Mouse (Mus musculus): Measurements from ENCODE around the gene Hoxa13. TPM values are rescaled to one million over a fixed set of nuclear protein-coding genes. Genes with fewer than 3 reads are reported as not detected.
A peak's percentile ranks its signal among the peaks of the same experiment; 100 is the strongest.

Hoxa13 gene
- polyA plus RNA-seq, 1 experiment from 2014 or later = not detected

- H3K9ac ChIP-seq (ENCODE audit: low read length) = no peak overlapping the region
- H3K4me1 ChIP-seq (ENCODE audit: control insufficient read depth, insufficient read depth, low read length) = peaks cover 9% of the 10 kb centered on the region; the same call in 1 of the 2 replicates
- ATAC-seq (ENCODE audit: insufficient read depth, low FRiP score) = no peak
- peaks cover 61% of the 10 kb centered on the region for H3K27me3 ChIP-seq (ENCODE audit: control insufficient read depth, insufficient read depth, low read length)
- no peaks in the 10 kb centered on the region for H3K36me3 ChIP-seq (ENCODE audit: control insufficient read depth, insufficient read depth, low read length)
- no peaks in the 10 kb centered on the region for H3K9me3 ChIP-seq (replicated peaks; ENCODE audit: control insufficient read depth, low read length)
- H3K4me2 ChIP-seq (ENCODE audit: low read depth, low read length) = peak overlapping the region; percentile 50
- H3K4me3 ChIP-seq (replicated peaks; ENCODE audit: low read length) = peak overlapping the region; percentile 35
- WGBS = 3% methylated on average over 45 of the region's 45 CpGs
- no peak overlapping the region for H3K27ac ChIP-seq (ENCODE audit: low read length)
Measured at GRCm38 (mm10) chr6:52291021-52291860, 30.6 kb upstream of the Hoxa13 start.

GRCm38 (mm10) chr6:52290186-52290585, 29.5 kb upstream of the Hoxa13 start:
- 17% methylated on average over 12 of the region's 12 CpGs for WGBS
- no peak overlapping the region for H3K27ac ChIP-seq (ENCODE audit: low read length)
- no peak overlapping the region for H3K4me3 ChIP-seq (replicated peaks; ENCODE audit: low read length)
- no peaks in the 10 kb centered on the region for H3K9me3 ChIP-seq (replicated peaks; ENCODE audit: control insufficient read depth, low read length)
- no peak overlapping the region for H3K4me2 ChIP-seq (ENCODE audit: low read depth, low read length)
- peaks cover 59% of the 10 kb centered on the region for H3K27me3 ChIP-seq (ENCODE audit: control insufficient read depth, insufficient read depth, low read length)
- H3K4me1 ChIP-seq (ENCODE audit: control insufficient read depth, insufficient read depth, low read length) = peaks cover 9% of the 10 kb centered on the region; the same call in 1 of the 2 replicates
- H3K36me3 ChIP-seq (ENCODE audit: control insufficient read depth, insufficient read depth, low read length) = no peaks in the 10 kb centered on the region
- no peak for ATAC-seq (ENCODE audit: insufficient read depth, low FRiP score)
- no peak overlapping the region for H3K9ac ChIP-seq (ENCODE audit: low read length)

- WGBS = 88% methylated on average over 5 of the region's 5 CpGs
- H3K9me3 ChIP-seq (replicated peaks; ENCODE audit: control insufficient read depth, low read length) = no peaks in the 10 kb centered on the region
- H3K36me3 ChIP-seq (ENCODE audit: control insufficient read depth, insufficient read depth, low read length) = no peaks in the 10 kb centered on the region
- no peak overlapping the region for H3K4me2 ChIP-seq (ENCODE audit: low read depth, low read length)
- peaks cover 24% of the 10 kb centered on the region for H3K27me3 ChIP-seq (ENCODE audit: control insufficient read depth, insufficient read depth, low read length)
- no peak overlapping the region for H3K4me3 ChIP-seq (replicated peaks; ENCODE audit: low read length)
- no peak overlapping the region for H3K27ac ChIP-seq (ENCODE audit: low read length)
- no peak for ATAC-seq (ENCODE audit: insufficient read depth, low FRiP score)
- no peaks in the 10 kb centered on the region for H3K4me1 ChIP-seq (ENCODE audit: control insufficient read depth, insufficient read depth, low read length)
- no peak overlapping the region for H3K9ac ChIP-seq (ENCODE audit: low read length)
Measured at GRCm38 (mm10) chr6:52283896-52284295, 23.2 kb upstream of the Hoxa13 start.

- Histone ChIP-seq H3K4me3 (replicated peaks; ENCODE audit: low read length) (no peak overlapping the region), H3K4me2 (ENCODE audit: low read depth, low read length) (no peak overlapping the region), H3K9me3 (replicated peaks; ENCODE audit: control insufficient read depth, low read length) (no peaks in the 10 kb centered on the region), H3K27ac (ENCODE audit: low read length) (no peak overlapping the region), H3K9ac (ENCODE audit: low read length) (no peak overlapping the region), H3K27me3 (ENCODE audit: control insufficient read depth, insufficient read depth, low read length) (peaks cover 37% of the 10 kb centered on the region), H3K36me3 (ENCODE audit: control insufficient read depth, insufficient read depth, low read length) (no peaks in the 10 kb centered on the region), H3K4me1 (ENCODE audit: control insufficient read depth, insufficient read depth, low read length) (no peaks in the 10 kb centered on the region)
- no peak for ATAC-seq (ENCODE audit: insufficient read depth, low FRiP score)
- 63% methylated on average over 12 of the region's 12 CpGs for whole genome bisulfite sequencing
Measured at GRCm38 (mm10) chr6:52281084-52281483, 20.4 kb upstream of the Hoxa13 start.

- WGBS = 6% methylated on average over 5 of the region's 5 CpGs
- H3K27ac ChIP-seq (ENCODE audit: low read length) = no peak overlapping the region
- H3K9ac ChIP-seq (ENCODE audit: low read length) = no peak overlapping the region
- H3K27me3 ChIP-seq (ENCODE audit: control insufficient read depth, insufficient read depth, low read length) = peaks cover 68% of the 10 kb centered on the region
- no peaks in the 10 kb centered on the region for H3K4me1 ChIP-seq (ENCODE audit: control insufficient read depth, insufficient read depth, low read length)
- H3K36me3 ChIP-seq (ENCODE audit: control insufficient read depth, insufficient read depth, low read length) = no peaks in the 10 kb centered on the region
- H3K4me2 ChIP-seq (ENCODE audit: low read depth, low read length) = no peak overlapping the region
- H3K4me3 ChIP-seq (replicated peaks; ENCODE audit: low read length) = no peak overlapping the region
- ATAC-seq (ENCODE audit: insufficient read depth, low FRiP score) = no peak
- H3K9me3 ChIP-seq (replicated peaks; ENCODE audit: control insufficient read depth, low read length) = no peaks in the 10 kb centered on the region
Measured at GRCm38 (mm10) chr6:52276920-52277319, 16.2 kb upstream of the Hoxa13 start.

GRCm38 (mm10) chr6:52276382-52276781, 15.7 kb upstream of the Hoxa13 start:
- H3K36me3 ChIP-seq (ENCODE audit: control insufficient read depth, insufficient read depth, low read length) = no peaks in the 10 kb centered on the region
- no peaks in the 10 kb centered on the region for H3K9me3 ChIP-seq (replicated peaks; ENCODE audit: control insufficient read depth, low read length)
- H3K27me3 ChIP-seq (ENCODE audit: control insufficient read depth, insufficient read depth, low read length) = peaks cover 72% of the 10 kb centered on the region
- H3K27ac ChIP-seq (ENCODE audit: low read length) = no peak overlapping the region
- no peak for ATAC-seq (ENCODE audit: insufficient read depth, low FRiP score)
- H3K9ac ChIP-seq (ENCODE audit: low read length) = no peak overlapping the region
- H3K4me2 ChIP-seq (ENCODE audit: low read depth, low read length) = no peak overlapping the region
- H3K4me3 ChIP-seq (replicated peaks; ENCODE audit: low read length) = no peak overlapping the region
- WGBS = 6% methylated on average over 6 of the region's 6 CpGs
- H3K4me1 ChIP-seq (ENCODE audit: control insufficient read depth, insufficient read depth, low read length) = no peaks in the 10 kb centered on the region

- Histone ChIP-seq H3K27me3 (ENCODE audit: control insufficient read depth, insufficient read depth, low read length) (peaks cover 72% of the 10 kb centered on the region), H3K27ac (ENCODE audit: low read length) (no peak overlapping the region), H3K9ac (ENCODE audit: low read length) (no peak overlapping the region), H3K4me3 (replicated peaks; ENCODE audit: low read length) (no peak overlapping the region), H3K4me2 (ENCODE audit: low read depth, low read length) (no peak overlapping the region), H3K9me3 (replicated peaks; ENCODE audit: control insufficient read depth, low read length) (no peaks in the 10 kb centered on the region), H3K4me1 (ENCODE audit: control insufficient read depth, insufficient read depth, low read length) (no peaks in the 10 kb centered on the region), H3K36me3 (ENCODE audit: control insufficient read depth, insufficient read depth, low read length) (no peaks in the 10 kb centered on the region)
- 14% methylated on average over 8 of the region's 8 CpGs for WGBS
- ATAC-seq (ENCODE audit: insufficient read depth, low FRiP score) = no peak
Measured at GRCm38 (mm10) chr6:52275563-52276280, 15.0 kb upstream of the Hoxa13 start.

- Histone ChIP-seq H3K9ac (ENCODE audit: low read length) (no peak overlapping the region), H3K4me3 (replicated peaks; ENCODE audit: low read length) (no peak overlapping the region), H3K9me3 (replicated peaks; ENCODE audit: control insufficient read depth, low read length) (no peaks in the 10 kb centered on the region), H3K27me3 (ENCODE audit: control insufficient read depth, insufficient read depth, low read length) (peaks cover 78% of the 10 kb centered on the region), H3K4me2 (ENCODE audit: low read depth, low read length) (no peak overlapping the region), H3K4me1 (ENCODE audit: control insufficient read depth, insufficient read depth, low read length) (no peaks in the 10 kb centered on the region), H3K36me3 (ENCODE audit: control insufficient read depth, insufficient read depth, low read length) (no peaks in the 10 kb centered on the region), H3K27ac (ENCODE audit: low read length) (no peak overlapping the region)
- 7% methylated on average over 11 of the region's 11 CpGs for WGBS
- ATAC-seq (ENCODE audit: insufficient read depth, low FRiP score) = no peak
Measured at GRCm38 (mm10) chr6:52274576-52274975, 13.9 kb upstream of the Hoxa13 start.

GRCm38 (mm10) chr6:52273656-52274280, 13.1 kb upstream of the Hoxa13 start:
- Histone ChIP-seq H3K27ac (ENCODE audit: low read length) (no peak overlapping the region), H3K4me2 (ENCODE audit: low read depth, low read length) (no peak overlapping the region), H3K9me3 (replicated peaks; ENCODE audit: control insufficient read depth, low read length) (no peaks in the 10 kb centered on the region), H3K4me3 (replicated peaks; ENCODE audit: low read length) (no peak overlapping the region), H3K36me3 (ENCODE audit: control insufficient read depth, insufficient read depth, low read length) (no peaks in the 10 kb centered on the region), H3K4me1 (ENCODE audit: control insufficient read depth, insufficient read depth, low read length) (no peaks in the 10 kb centered on the region), H3K27me3 (ENCODE audit: control insufficient read depth, insufficient read depth, low read length) (peaks cover 86% of the 10 kb centered on the region), H3K9ac (ENCODE audit: low read length) (no peak overlapping the region)
- no peak for ATAC-seq (ENCODE audit: insufficient read depth, low FRiP score)
- 5% methylated on average over 22 of the region's 22 CpGs for WGBS
